Mouse (Mus musculus): ENCODE results near the gene G6pc3. TPM values are rescaled to one million over a fixed set of nuclear protein-coding genes. Genes with fewer than 3 reads are reported as not detected.

G6pc3 gene
- 37.9 and 40.0 TPM in 2 replicates for polyA plus RNA-seq (2011; ENCODE audit: insufficient read length, low read depth, missing spikeins)

DNA sequence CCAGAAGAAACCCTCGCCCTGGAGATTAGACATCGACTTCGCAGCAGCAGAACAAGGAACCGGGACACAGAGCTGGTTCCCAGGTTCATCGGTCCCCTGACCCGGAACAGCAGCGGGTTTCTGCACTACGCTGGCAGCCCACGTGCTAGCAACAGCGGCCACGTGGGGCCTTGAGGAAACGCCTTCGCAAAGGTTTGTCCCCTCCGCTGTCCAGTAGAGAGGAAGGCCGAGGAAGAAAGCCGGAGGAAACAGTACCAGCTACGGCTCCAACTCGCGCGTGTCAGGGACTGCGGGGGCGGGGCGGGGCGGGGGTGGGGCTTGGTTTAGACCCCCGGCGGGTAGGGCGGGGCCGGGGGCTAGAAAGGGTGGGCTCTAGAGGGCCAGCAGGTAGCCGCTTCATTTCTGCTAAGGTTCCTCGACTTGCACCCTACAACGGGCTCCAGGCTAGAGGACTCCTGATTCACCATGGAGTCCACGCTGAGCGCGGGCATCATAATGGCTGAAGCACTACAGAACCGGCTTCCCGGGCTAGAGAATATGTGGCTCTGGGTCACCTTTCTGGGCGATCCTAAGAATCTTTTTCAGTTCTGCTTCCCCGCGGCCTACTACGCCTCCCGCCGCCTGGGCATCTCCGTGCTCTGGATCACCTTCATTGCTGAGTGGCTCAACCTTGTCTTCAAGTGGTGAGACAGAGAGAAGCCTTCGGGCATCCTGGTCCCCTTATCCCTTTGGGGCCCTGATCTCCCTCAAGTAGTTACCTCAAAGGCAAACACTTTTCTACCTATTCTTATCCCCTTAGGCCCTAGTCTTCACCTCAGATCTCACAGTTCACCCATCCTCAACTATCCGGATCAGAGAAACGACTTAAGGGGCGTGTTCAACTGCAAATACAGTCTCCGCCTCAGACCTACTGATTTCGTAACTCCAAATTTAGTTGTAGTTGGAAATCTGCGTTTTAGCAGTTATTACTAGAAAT is at the start of gene G6pc3:
G6pc3 (plus strand) TSS at position 160 of the 976 bp plus-strand sequence.
- peaks cover 3% of the 10 kb centered on the region; the same call in 1 of the 2 replicates for H3K4me1 ChIP-seq (ENCODE audit: control insufficient read depth, insufficient read depth, low read length)
- H3K27ac ChIP-seq (ENCODE audit: insufficient read depth, low read length), result peak within 1 kb of the TSS; percentile 73
- H3K4me3 ChIP-seq (ENCODE audit: insufficient read depth, low read length), result peak within 1 kb of the TSS; percentile 78
- TF ChIP-seq CTCF (IDR thresholded peaks at IDR 0.05; ENCODE audit: borderline replicate concordance, insufficient read depth, low read length) (no peak), POLR2A (IDR thresholded peaks at IDR 0.05; ENCODE audit: low read depth, low read length) (peak; percentile 62)

DNA sequence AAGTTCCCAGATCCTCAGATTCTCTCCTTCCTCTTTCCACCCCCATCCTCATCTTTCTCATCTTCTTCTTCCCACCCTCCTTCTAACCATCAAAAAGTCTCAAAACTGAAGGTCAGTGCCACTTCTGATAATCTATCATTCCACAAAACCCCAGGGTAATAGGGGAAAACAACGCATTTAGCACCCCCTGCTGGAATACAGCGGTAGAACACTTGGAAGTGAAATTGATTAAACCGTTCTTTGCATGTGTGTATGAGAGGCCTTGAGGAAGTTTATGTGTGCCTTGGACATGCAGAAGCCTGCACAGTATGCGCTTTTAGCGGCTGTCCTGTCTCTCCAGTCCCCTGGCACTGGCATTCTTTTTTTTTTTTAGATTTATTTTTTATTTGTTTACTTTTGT is 48.9 kb upstream of the G6pc3 start:
- Histone ChIP-seq H3K4me3 (ENCODE audit: insufficient read depth, low read length) (no peak overlapping the region), H3K27ac (ENCODE audit: insufficient read depth, low read length) (no peak overlapping the region), H3K4me1 (ENCODE audit: control insufficient read depth, insufficient read depth, low read length) (no peaks in the 10 kb centered on the region)
- no peak for TF ChIP-seq POLR2A (IDR thresholded peaks at IDR 0.05; ENCODE audit: low read depth, low read length)
- TF ChIP-seq CTCF (IDR thresholded peaks at IDR 0.05; ENCODE audit: borderline replicate concordance, insufficient read depth, low read length), result no peak

DNA sequence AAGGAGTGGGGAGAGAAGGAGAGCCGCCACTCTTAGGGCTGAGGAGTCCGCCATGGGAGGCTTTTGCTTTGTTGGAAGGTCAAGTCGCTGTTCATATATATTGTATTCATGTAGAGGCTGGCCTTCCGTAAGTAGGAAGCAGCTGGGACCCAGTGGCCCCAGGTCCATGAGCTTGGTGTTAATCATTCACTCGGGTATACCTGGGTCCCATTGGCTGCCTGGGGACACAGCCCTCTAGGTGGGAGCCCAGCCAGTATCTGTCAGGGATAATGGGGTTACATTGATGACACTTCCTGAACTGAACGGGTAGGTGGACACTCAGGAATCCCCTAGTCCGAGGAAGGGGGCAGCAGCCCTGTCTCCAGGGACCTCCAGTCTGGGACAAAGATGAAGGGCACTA is 47.1 kb upstream of the G6pc3 start:
- TF ChIP-seq POLR2A (IDR thresholded peaks at IDR 0.05; ENCODE audit: low read depth, low read length), result no peak
- no peak for TF ChIP-seq CTCF (IDR thresholded peaks at IDR 0.05; ENCODE audit: borderline replicate concordance, insufficient read depth, low read length)
- Histone ChIP-seq H3K27ac (ENCODE audit: insufficient read depth, low read length) (no peak overlapping the region), H3K4me3 (ENCODE audit: insufficient read depth, low read length) (no peak overlapping the region), H3K4me1 (ENCODE audit: control insufficient read depth, insufficient read depth, low read length) (no peaks in the 10 kb centered on the region)

DNA sequence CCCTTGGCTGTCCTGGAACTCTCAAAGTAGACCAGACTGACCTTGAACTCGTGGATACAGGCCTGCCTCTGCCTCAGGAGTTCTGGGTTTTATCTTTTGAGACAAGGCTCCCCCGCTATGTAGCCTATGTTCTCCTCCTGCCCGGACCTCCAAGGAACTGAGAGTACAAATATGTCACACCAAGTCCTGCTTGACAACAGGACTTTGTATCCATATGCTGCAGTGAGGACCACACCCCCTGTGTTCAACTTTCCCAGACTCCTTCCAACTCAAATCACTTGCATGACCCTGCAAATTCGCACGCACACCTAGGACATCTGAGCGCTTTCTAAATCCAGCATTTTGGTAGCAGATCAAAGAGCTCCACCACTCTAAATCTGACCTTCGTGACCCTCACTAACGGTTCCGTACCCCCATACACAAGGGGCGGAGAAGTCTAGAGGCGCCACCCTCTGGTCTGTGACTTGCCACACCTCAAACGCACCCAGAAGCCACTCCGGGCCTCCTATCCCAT is 44.4 kb upstream of the G6pc3 start:
- H3K4me3 ChIP-seq (ENCODE audit: insufficient read depth, low read length), result no peak overlapping the region
- H3K27ac ChIP-seq (ENCODE audit: insufficient read depth, low read length), result no peak overlapping the region
- no peaks in the 10 kb centered on the region for H3K4me1 ChIP-seq (ENCODE audit: control insufficient read depth, insufficient read depth, low read length)
- TF ChIP-seq CTCF (IDR thresholded peaks at IDR 0.05; ENCODE audit: borderline replicate concordance, insufficient read depth, low read length), result no peak
- TF ChIP-seq POLR2A (IDR thresholded peaks at IDR 0.05; ENCODE audit: low read depth, low read length), result no peak

DNA sequence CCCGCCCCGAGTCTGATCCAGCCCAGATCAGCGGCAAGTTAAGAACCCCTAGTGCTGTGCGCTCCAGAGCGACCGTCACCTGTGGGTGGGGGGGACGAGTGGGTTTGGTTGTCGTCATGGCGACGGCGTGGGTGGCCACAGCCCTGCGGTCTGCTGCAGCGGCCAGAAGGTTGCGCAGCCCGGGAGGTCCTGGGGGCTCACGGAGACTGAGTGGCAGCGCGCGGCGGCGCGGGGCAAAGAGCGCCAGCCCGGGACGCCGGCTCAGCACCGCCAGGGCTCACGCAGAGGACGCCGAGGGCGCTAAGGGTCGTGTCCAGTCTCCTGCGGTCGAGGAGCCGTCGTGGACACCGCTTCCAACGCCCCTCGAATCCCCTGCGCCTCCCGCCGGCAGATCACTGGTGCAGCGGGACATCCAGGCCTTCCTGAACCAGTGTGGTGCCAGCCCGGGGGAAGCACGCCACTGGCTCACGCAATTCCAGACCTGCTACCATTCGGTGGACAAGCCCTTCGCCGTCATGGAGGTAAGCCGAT is 43.9 kb upstream of the G6pc3 start, which contains the start of gene Nags:
Nags (plus strand) TSS at position 43 of the 531 bp plus-strand sequence.
- no peaks in the 10 kb centered on the region for H3K4me1 ChIP-seq (ENCODE audit: control insufficient read depth, insufficient read depth, low read length)
- no peak within 1 kb of the TSS for H3K27ac ChIP-seq (ENCODE audit: insufficient read depth, low read length)
- TF ChIP-seq POLR2A (IDR thresholded peaks at IDR 0.05; ENCODE audit: low read depth, low read length), result no peak
- no peak for TF ChIP-seq CTCF (IDR thresholded peaks at IDR 0.05; ENCODE audit: borderline replicate concordance, insufficient read depth, low read length)
- H3K4me3 ChIP-seq (ENCODE audit: insufficient read depth, low read length), result 0 out of 2 replicates have a peak within 1 kb of the TSS, but pooled peaks have one; percentile 1

DNA sequence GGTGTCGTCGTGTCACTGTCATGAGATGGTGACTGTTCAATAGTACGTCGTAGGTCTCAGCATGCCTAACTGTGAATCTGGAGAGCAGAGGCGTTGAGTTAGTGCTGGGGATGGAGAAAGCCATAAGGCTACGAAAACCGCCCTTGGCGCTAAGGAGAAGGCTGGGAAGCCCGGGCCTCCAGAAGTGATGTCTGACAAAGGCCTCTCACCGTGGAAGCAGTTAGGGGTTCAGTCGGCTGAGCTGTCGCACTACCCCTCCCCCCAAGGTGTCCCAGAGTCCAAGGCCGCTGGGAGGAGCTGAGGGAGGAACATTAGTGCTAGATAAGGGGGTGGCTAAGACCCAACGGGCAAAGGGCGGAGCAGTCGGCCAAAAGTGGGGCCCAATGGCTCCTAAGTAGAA is 43.4 kb upstream of the G6pc3 start:
- Histone ChIP-seq H3K27ac (ENCODE audit: insufficient read depth, low read length) (no peak overlapping the region), H3K4me3 (ENCODE audit: insufficient read depth, low read length) (no peak overlapping the region), H3K4me1 (ENCODE audit: control insufficient read depth, insufficient read depth, low read length) (no peaks in the 10 kb centered on the region)
- TF ChIP-seq POLR2A (IDR thresholded peaks at IDR 0.05; ENCODE audit: low read depth, low read length), result no peak
- no peak for TF ChIP-seq CTCF (IDR thresholded peaks at IDR 0.05; ENCODE audit: borderline replicate concordance, insufficient read depth, low read length)

DNA sequence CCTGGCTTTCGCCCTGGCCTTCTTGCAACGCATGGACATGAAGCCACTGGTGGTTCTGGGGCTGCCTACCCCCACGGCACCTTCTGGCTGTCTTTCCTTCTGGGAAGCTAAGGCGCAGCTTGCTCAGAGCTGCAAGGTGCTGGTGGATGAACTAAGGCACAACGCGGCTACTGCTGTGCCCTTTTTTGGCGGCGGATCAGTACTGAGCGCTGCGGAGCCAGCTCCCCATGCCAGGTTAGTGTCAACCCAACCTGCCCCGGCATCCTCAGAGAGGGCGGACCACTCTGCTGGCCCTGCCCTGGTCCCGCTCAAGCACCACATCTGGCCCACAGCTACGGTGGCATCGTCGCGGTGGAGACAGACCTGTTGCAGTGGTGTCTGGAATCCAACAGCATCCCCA is 42.9 kb upstream of the G6pc3 start:
- TF ChIP-seq POLR2A (IDR thresholded peaks at IDR 0.05; ENCODE audit: low read depth, low read length) (no peak), CTCF (IDR thresholded peaks at IDR 0.05; ENCODE audit: borderline replicate concordance, insufficient read depth, low read length) (no peak)
- Histone ChIP-seq H3K4me1 (ENCODE audit: control insufficient read depth, insufficient read depth, low read length) (no peaks in the 10 kb centered on the region), H3K27ac (ENCODE audit: insufficient read depth, low read length) (no peak overlapping the region), H3K4me3 (ENCODE audit: insufficient read depth, low read length) (no peak overlapping the region)

DNA sequence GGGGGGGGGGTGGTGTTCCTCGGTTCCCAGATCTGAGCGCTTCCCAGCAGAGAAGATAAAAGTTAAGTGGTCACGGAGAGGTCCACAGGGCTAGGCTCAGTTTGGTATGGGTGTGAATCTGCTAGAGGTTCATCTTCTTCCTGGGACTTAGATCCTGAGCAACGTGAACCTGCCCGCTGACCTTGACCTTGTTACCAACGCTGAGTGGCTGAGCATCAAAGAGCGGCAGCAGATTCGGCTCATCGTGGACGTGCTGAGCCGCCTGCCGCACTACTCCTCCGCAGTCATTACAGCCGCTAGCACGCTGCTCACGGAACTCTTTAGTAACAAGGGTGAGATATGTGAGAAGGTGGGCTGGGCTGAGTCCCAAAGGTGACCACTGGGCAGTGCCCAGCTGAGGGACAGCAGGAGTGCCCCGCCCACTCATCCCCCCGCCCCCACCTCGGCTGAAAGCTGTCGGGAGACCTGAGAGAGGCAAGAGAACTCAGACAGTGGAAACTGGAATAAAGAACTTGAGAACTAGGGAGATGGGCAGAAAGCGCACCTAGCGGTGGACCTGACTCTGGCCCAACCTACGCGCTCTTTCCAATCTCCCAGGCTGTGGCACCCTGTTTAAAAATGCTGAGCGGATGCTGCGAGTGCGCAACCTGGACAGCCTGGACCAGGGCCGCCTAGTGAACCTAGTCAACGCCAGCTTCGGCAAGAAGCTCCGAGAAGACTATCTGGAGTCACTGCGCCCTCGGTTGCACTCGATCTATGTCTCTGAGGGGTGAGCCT is 42.0 kb upstream of the G6pc3 start:
- Histone ChIP-seq H3K27ac (ENCODE audit: insufficient read depth, low read length) (no peak overlapping the region), H3K4me1 (ENCODE audit: control insufficient read depth, insufficient read depth, low read length) (no peaks in the 10 kb centered on the region), H3K4me3 (ENCODE audit: insufficient read depth, low read length) (no peak overlapping the region)
- TF ChIP-seq POLR2A (IDR thresholded peaks at IDR 0.05; ENCODE audit: low read depth, low read length), result no peak
- TF ChIP-seq CTCF (IDR thresholded peaks at IDR 0.05; ENCODE audit: borderline replicate concordance, insufficient read depth, low read length), result no peak
